Mouse (Mus musculus) neural tube, embryonic 15.5 days (tissue): Measurements from ENCODE around the gene Alg9. TPM values are rescaled to one million over a fixed set of nuclear protein-coding genes. Genes with fewer than 3 reads are reported as not detected.

Experiments used
- ATAC-seq: fragments of 200-750 bp; cut with Nextera tagmentation; 2 replicates; pipeline ENCODE4 v1.8.0; 2017; ENCODE audit warnings: mild to moderate bottlenecking, moderate TSS enrichment, moderate library complexity; ENCODE audit not compliant: low FRiP score
- H3K27ac ChIP-seq: fragments of 300-500 bp; sonication (generic); replicated peaks from 2 replicates; pipeline ENCODE4 v1.5.1; 2015; ENCODE audit warnings: mild to moderate bottlenecking, inconsistent platforms
- H3K27me3 ChIP-seq: fragments of 300-500 bp; sonication (generic); replicated peaks from 2 replicates; pipeline ENCODE4 v1.6.1; 2015; ENCODE audit warnings: inconsistent platforms
- H3K36me3 ChIP-seq: fragments of 300-500 bp; sonication (generic); 2 replicates; pipeline ENCODE4 v1.6.1; 2015; ENCODE audit warnings: inconsistent platforms
- H3K4me1 ChIP-seq: fragments of 300-500 bp; sonication (generic); 2 replicates; pipeline ENCODE4 v1.6.1; 2015; ENCODE audit warnings: inconsistent platforms
- H3K4me2 ChIP-seq: fragments of 300-500 bp; sonication (generic); 2 replicates; pipeline ENCODE4 v1.6.1; 2015; ENCODE audit warnings: inconsistent platforms, mild to moderate bottlenecking, moderate library complexity
- H3K4me3 ChIP-seq: fragments of 300-500 bp; sonication (generic); replicated peaks from 2 replicates; pipeline ENCODE4 v1.5.1; 2015; ENCODE audit warnings: mild to moderate bottlenecking, inconsistent platforms
- H3K9ac ChIP-seq: fragments of 300-500 bp; sonication (generic); replicated peaks from 2 replicates; pipeline ENCODE4 v1.6.1; 2015; ENCODE audit warnings: mild to moderate bottlenecking, inconsistent platforms
- H3K9me3 ChIP-seq: fragments of 300-500 bp; sonication (generic); replicated peaks from 2 replicates; pipeline ENCODE4 v1.6.1; 2016; ENCODE audit warnings: inconsistent platforms
- WGBS: fragments of 180-500 bp; shearing (Covaris S2); methylation state at CpG from one replicate; pipeline ENCODE4 v1.1.7; 2015; ENCODE audit warnings: mixed read lengths; 5-methylcytosine and 5-hydroxymethylcytosine counted together
- polyA plus RNA-seq: library from polyadenylated mRNA; unstranded; fragments of >200 nt; fragmentation: Nextera tagmentation; extraction: Ambion mirVana; gene quantifications from 2 replicates; pipeline ENCODE4 v1.2.1, GENCODE M21; 2015

Gene Alg9
- polyA plus RNA-seq, 1 experiment from 2014 or later, result 62.9 TPM

GRCm38 (mm10) chr9:50876287-50876686 lies 101.5 kb downstream of the Alg9 start:
- Histone ChIP-seq H3K27me3 (no peaks in the 10 kb centered on the region), H3K27ac (no peak overlapping the region), H3K36me3 (peaks cover 49% of the 10 kb centered on the region), H3K4me1 (no peaks in the 10 kb centered on the region), H3K4me2 (no peak overlapping the region), H3K9ac (no peak overlapping the region), H3K4me3 (no peak overlapping the region), H3K9me3 (no peaks in the 10 kb centered on the region)
- no peak for ATAC-seq
- WGBS, result 98% methylated on average over 3 of the region's 3 CpGs

- Histone ChIP-seq H3K9me3 (no peaks in the 10 kb centered on the region), H3K27ac (no peak overlapping the region), H3K4me3 (no peak overlapping the region), H3K36me3 (peaks cover 56% of the 10 kb centered on the region), H3K4me2 (no peak overlapping the region), H3K4me1 (no peaks in the 10 kb centered on the region), H3K27me3 (no peaks in the 10 kb centered on the region), H3K9ac (no peak overlapping the region)
- ATAC-seq, result no peak
- 90% methylated on average over 3 of the region's 3 CpGs for WGBS
Observed at GRCm38 (mm10) chr9:50877431-50877830, 102.6 kb downstream of the Alg9 start.

- H3K9ac ChIP-seq, result no peak overlapping the region
- H3K4me1 ChIP-seq, result peaks cover 17% of the 10 kb centered on the region
- H3K4me3 ChIP-seq, result no peak overlapping the region
- H3K27ac ChIP-seq, result no peak overlapping the region
- no peaks in the 10 kb centered on the region for H3K9me3 ChIP-seq
- 84% methylated on average over 2 of the region's 2 CpGs for WGBS
- no peak overlapping the region for H3K4me2 ChIP-seq
- H3K27me3 ChIP-seq, result no peaks in the 10 kb centered on the region
- no peak for ATAC-seq
- peaks cover 34% of the 10 kb centered on the region for H3K36me3 ChIP-seq
Observed at GRCm38 (mm10) chr9:50882183-50882582, 107.4 kb downstream of the Alg9 start.

GRCm38 (mm10) chr9:50884093-50884492 lies 109.3 kb downstream of the Alg9 start:
- peaks cover 21% of the 10 kb centered on the region for H3K4me1 ChIP-seq
- H3K27me3 ChIP-seq, result no peaks in the 10 kb centered on the region
- ATAC-seq, result no peak
- no peak overlapping the region for H3K4me2 ChIP-seq
- H3K36me3 ChIP-seq, result peaks cover 24% of the 10 kb centered on the region
- H3K27ac ChIP-seq, result no peak overlapping the region; the same call in 1 of the 2 replicates
- H3K9ac ChIP-seq, result no peak overlapping the region
- no peak overlapping the region for H3K4me3 ChIP-seq
- WGBS, result 67% methylated on average over 8 of the region's 8 CpGs
- no peaks in the 10 kb centered on the region for H3K9me3 ChIP-seq

GRCm38 (mm10) chr9:50884741-50885599 lies 110.2 kb downstream of the Alg9 start:
- H3K27ac ChIP-seq, result no peak overlapping the region
- whole genome bisulfite sequencing, result 66% methylated on average over 10 of the region's 10 CpGs
- H3K4me2 ChIP-seq, result no peak overlapping the region
- H3K36me3 ChIP-seq, result peaks cover 15% of the 10 kb centered on the region
- peaks cover 21% of the 10 kb centered on the region for H3K4me1 ChIP-seq
- no peak overlapping the region for H3K9ac ChIP-seq
- ATAC-seq, result no peak
- H3K9me3 ChIP-seq, result no peaks in the 10 kb centered on the region
- no peak overlapping the region for H3K4me3 ChIP-seq
- H3K27me3 ChIP-seq, result no peaks in the 10 kb centered on the region

GRCm38 (mm10) chr9:50885600-50885987 lies 110.8 kb downstream of the Alg9 start:
- no peak for ATAC-seq
- Histone ChIP-seq H3K9me3 (no peaks in the 10 kb centered on the region), H3K9ac (no peak overlapping the region), H3K4me3 (no peak overlapping the region), H3K27me3 (no peaks in the 10 kb centered on the region), H3K36me3 (peaks cover 9% of the 10 kb centered on the region), H3K27ac (no peak overlapping the region), H3K4me2 (no peak overlapping the region), H3K4me1 (peaks cover 21% of the 10 kb centered on the region)
- 35% methylated on average over 1 of the region's 1 CpGs for WGBS

- no peak overlapping the region for H3K4me3 ChIP-seq
- no peak for ATAC-seq
- peaks cover 13% of the 10 kb centered on the region for H3K36me3 ChIP-seq
- no peaks in the 10 kb centered on the region for H3K9me3 ChIP-seq
- no peaks in the 10 kb centered on the region for H3K27me3 ChIP-seq
- H3K27ac ChIP-seq, result no peak overlapping the region
- peaks cover 21% of the 10 kb centered on the region for H3K4me1 ChIP-seq
- no peak overlapping the region for H3K4me2 ChIP-seq
- WGBS, result 100% methylated on average over 1 of the region's 1 CpGs
- no peak overlapping the region for H3K9ac ChIP-seq
Observed at GRCm38 (mm10) chr9:50886870-50887269, 112.1 kb downstream of the Alg9 start.

- no peak overlapping the region for H3K27ac ChIP-seq
- H3K9me3 ChIP-seq, result no peaks in the 10 kb centered on the region
- H3K27me3 ChIP-seq, result no peaks in the 10 kb centered on the region
- H3K4me3 ChIP-seq, result no peak overlapping the region
- peak; percentile 55; the same call in 1 of the 2 replicates for ATAC-seq
- WGBS, result 62% methylated on average over 4 of the region's 4 CpGs
- peaks cover 21% of the 10 kb centered on the region for H3K4me1 ChIP-seq
- H3K36me3 ChIP-seq, result peaks cover 9% of the 10 kb centered on the region; the same call in 1 of the 2 replicates
- H3K9ac ChIP-seq, result no peak overlapping the region
- H3K4me2 ChIP-seq, result no peak overlapping the region
Observed at GRCm38 (mm10) chr9:50887351-50887750, 112.5 kb downstream of the Alg9 start.

- 75% methylated on average over 6 of the region's 6 CpGs for WGBS
- H3K27me3 ChIP-seq, result no peaks in the 10 kb centered on the region
- peaks cover 9% of the 10 kb centered on the region for H3K36me3 ChIP-seq
- H3K4me3 ChIP-seq, result no peak overlapping the region
- no peaks in the 10 kb centered on the region for H3K9me3 ChIP-seq
- no peak overlapping the region for H3K9ac ChIP-seq
- ATAC-seq, result no peak
- H3K4me1 ChIP-seq, result peaks cover 19% of the 10 kb centered on the region
- H3K4me2 ChIP-seq, result no peak overlapping the region
- H3K27ac ChIP-seq, result no peak overlapping the region
Observed at GRCm38 (mm10) chr9:50889211-50889610, 114.4 kb downstream of the Alg9 start.

- H3K9me3 ChIP-seq, result no peaks in the 10 kb centered on the region
- WGBS, result 83% methylated on average over 4 of the region's 4 CpGs
Observed at GRCm38 (mm10) chr9:50889964-50890363, 115.1 kb downstream of the Alg9 start.

GRCm38 (mm10) chr9:50890494-50891090 lies 115.8 kb downstream of the Alg9 start:
- ATAC-seq, result no peak
- no peaks in the 10 kb centered on the region for H3K9me3 ChIP-seq
- H3K4me2 ChIP-seq, result no peak overlapping the region
- no peak overlapping the region for H3K9ac ChIP-seq
- no peak overlapping the region for H3K27ac ChIP-seq
- H3K36me3 ChIP-seq, result peaks cover 17% of the 10 kb centered on the region
- 86% methylated on average over 3 of the region's 3 CpGs for WGBS
- no peaks in the 10 kb centered on the region for H3K27me3 ChIP-seq
- no peak overlapping the region for H3K4me3 ChIP-seq
- peaks cover 7% of the 10 kb centered on the region for H3K4me1 ChIP-seq

More at GRCm38 (mm10) chr9:50889964-50890363, 115.1 kb downstream of the Alg9 start:
- H3K4me3 ChIP-seq, result no peak overlapping the region
- no peak overlapping the region for H3K4me2 ChIP-seq
- no peak for ATAC-seq
- no peaks in the 10 kb centered on the region for H3K27me3 ChIP-seq
- H3K4me1 ChIP-seq, result peaks cover 13% of the 10 kb centered on the region
- H3K27ac ChIP-seq, result no peak overlapping the region
- peaks cover 11% of the 10 kb centered on the region for H3K36me3 ChIP-seq
- no peak overlapping the region for H3K9ac ChIP-seq
